Mouse (Mus musculus) cerebellum, postnatal 4 days (tissue): ENCODE measurements at regions not wholly inside any gene's neighbourhood (a gene's known extent, or its start where the extent isn't known, plus 50 kb on each side); places are given as distances from the start of the nearest gene placed in this dataset.

ENCODE experiments used
- DNase-seq, 2 experiments: peaks; one replicate each; pipeline ENCODE4 v3.0.0; 2022; ENCODE audit warnings: low spot score in 2 of 2, mixed read lengths in 1 of 2

- DNase-seq = no peak
Observed at GRCm38 (mm10) chr8:102845362-102845761, 59.9 kb upstream of the Cdh11 start.

GRCm38 (mm10) chr8:102860021-102860420, 74.6 kb upstream of the Cdh11 start:
- DNase-seq = no peak

- DNase-seq = no peak
Observed at GRCm38 (mm10) chr8:102899525-102899924, 114.1 kb upstream of the Cdh11 start.

GRCm38 (mm10) chr8:102900662-102901061, 115.2 kb upstream of the Cdh11 start:
- DNase-seq = no peak

DNA sequence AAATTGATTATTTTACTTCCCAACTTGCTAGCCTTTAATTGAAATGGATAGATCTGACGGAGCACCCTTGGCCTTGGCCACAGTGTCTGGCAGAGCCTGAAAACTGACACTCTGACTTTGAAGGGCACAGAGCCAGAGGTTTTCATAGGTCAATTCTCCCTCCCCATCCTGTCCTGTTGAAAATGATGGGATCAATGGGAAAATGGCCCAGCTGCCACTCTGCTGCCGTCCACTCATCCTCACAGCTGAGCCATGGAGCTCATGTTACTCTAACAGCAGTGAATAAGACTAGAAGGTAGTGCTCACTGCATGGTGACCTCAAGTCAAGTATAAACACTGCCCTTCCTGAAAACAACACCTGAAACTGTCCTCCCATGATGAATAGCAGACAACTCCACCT, 122.0 kb upstream of the Cdh11 start:
- DNase-seq = no peak

- no peak for DNase-seq
Observed at GRCm38 (mm10) chr8:102931342-102931835, 145.9 kb upstream of the Cdh11 start.

GRCm38 (mm10) chr8:102938771-102939170, 153.3 kb upstream of the Cdh11 start:
- no peak for DNase-seq

DNA sequence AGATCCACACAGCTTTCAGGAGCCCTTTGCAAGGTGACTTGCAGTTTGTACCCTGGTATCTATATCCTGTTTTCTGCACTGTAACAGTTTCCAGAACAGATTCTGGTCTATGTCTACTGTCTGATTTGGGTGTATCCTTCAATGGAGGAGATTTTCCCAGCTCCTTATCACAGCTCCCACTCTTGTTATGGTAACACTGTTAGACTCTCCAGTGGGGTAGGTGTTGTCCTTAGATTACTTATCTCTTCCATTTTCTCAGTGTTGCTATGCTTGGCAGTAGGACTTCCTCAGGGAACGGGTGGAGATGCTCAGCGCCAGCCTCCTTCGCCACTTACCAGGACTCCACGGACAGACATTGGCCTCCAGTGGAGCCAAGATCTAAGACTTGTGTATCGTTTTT, 160.1 kb upstream of the Cdh11 start:
- DNase-seq = no peak

DNA sequence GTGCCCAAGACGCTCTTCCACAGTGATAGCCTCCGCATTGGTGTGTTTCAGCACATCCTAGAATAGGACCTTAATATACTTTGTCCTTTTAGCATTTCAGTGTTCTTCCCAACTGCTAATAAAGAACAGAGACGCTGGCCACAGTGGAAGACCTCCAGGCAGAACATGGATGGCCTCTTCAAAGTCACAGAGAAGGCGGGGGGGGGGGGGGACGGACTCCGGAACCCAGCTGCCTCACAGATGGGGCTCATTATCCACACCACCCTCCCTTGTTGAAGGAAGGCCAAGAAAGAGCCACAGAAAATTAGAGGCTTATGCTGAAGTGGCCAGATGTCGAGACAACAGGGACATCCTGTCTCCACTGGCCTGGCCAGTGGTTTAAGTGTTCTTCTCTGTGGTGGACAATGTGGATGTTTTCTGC, 192.7 kb upstream of the Cdh11 start:
- no peak for DNase-seq

GRCm38 (mm10) chr8:102983220-102983909, 197.9 kb upstream of the Cdh11 start:
- DNase-seq = no peak

DNA sequence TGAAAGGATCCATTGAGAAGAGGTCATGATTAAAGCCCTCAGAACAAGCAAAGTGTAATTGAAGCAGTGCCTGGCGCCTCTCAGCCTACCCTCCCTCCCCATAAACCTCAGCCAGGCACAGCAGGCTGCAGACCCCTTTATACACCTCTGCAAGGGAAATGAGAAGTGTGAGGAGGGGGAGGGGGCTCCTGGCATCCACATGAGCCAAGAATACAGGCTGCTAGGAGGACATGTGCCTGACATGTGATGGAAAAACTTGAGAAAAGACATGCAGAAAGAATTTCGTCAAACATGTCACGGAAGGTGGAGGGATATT, 198.4 kb upstream of the Cdh11 start:
- DNase-seq = no peak

GRCm38 (mm10) chr8:103007284-103007984, 222.0 kb upstream of the Cdh11 start:
- no peak for DNase-seq

DNA sequence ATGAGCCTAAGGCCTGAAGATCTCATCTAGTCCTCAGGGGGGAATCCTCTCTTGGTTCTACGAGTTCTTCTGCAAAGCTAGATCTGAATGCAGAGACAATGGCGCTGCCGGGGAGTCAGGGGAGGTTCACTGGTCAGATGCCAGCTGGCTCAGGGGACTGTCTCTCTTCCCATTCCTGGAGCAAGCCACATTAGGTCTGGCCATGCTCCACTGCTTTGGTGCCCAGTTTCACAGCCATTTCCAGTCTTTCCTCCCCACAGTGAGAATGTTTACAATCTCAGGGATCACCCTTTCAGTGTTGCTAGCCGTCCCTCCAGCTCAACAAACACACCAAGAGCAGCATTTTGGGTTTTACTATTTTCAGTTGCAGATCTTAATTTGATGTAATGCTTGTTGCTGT, 233.7 kb upstream of the Cdh11 start:
- DNase-seq = peak; percentile 19 to 41

DNA sequence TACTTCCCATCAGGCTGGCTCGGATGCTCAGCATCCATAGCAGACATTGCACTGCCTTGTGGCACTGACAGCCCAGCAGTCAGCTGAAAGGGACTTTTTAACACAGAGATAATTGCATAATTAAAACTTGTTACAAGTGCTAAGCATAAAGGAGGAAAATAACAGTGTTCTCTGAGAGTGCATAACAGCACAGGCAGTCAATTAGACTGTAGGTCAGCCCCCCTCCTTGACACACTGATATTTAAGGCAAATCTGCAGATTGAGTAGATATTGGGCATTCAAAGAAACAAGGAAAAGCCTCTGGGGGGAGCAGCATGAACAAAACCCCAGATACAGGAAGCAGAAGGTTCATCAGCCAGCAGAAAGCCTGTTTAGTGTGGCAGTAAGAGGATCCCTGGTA, 237.8 kb upstream of the Cdh11 start:
- no peak for DNase-seq

DNA sequence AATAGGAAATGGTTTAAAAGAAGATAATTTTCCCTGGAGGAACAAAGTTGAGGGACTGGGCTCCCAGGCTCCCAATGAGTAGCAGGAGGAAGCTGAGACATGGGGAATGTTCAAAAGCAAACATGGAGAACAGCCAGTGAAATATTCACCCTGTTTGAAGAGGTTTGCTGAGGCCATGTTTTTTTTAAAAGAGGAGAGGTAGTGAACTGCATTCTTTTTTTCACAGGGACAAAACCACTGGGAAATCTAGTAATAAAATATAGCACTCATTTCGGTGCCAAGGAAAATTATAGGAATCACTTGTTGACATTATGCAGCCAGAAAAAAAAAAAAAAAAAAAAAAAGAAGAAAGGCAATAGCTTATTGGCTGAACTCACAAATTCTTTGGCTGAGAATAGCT, 246.3 kb upstream of the Cdh11 start:
- no peak for DNase-seq

GRCm38 (mm10) chr8:103033956-103034355, 248.5 kb upstream of the Cdh11 start:
- DNase-seq = no peak

DNA sequence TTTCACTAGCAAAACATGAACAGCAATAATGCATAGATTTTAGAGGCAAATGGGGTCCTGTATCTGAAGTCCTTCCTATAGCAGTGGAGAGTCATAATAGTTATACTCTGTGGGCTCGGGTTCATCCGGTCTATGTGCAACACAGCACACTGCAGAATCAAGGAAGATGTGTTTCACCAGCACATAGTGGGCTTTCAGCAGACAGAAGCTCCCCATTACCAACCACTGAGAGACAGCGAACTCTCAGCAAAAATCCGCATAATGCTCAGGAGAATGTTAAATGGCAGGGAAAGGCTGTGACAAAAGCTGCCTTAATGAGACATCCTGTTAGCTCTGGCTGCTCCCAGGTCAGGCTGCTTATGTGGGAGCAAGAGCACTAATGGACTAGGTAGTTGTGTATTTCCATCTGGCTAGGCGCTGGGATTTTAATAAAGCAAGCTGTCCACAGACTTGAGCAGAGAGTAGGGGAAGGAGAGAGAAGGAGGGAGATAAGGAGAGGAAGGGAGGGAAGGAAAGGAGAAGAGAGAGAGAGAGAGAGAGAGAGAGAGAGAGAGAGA, 286.7 kb upstream of the Cdh11 start:
- no peak for DNase-seq

- DNase-seq = no peak
Observed at GRCm38 (mm10) chr8:103072646-103073045, 287.2 kb upstream of the Cdh11 start.

GRCm38 (mm10) chr8:103078559-103078958, 293.1 kb upstream of the Cdh11 start:
- no peak for DNase-seq

DNA sequence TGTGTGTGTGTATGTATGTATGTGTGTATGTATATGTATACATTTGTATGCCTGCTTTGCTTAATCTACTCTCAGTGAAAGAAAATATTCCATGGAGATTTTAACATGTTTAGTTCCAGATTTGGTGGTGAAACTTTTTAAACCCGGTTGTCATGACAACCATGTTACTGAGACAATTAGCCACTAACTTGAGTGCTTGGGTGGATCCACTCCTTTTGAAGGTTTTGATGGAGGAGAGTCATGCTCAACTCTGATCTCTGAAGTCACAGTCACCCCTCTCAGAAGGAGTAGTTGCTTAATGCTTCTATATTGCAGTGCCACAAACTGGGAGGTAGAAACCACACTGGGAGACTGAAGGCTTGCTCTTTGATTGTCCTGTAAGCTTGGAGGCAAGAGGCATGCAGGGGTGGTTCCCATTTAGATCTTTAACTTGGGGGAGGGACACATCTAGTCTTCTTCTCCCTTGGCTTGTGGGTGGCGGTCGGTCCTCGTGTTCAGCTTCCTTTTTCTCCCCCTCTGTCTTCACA, 301.6 kb upstream of the Cdh11 start:
- DNase-seq = no peak

GRCm38 (mm10) chr8:103096496-103097092, 311.2 kb upstream of the Cdh11 start:
- DNase-seq = no peak

DNA sequence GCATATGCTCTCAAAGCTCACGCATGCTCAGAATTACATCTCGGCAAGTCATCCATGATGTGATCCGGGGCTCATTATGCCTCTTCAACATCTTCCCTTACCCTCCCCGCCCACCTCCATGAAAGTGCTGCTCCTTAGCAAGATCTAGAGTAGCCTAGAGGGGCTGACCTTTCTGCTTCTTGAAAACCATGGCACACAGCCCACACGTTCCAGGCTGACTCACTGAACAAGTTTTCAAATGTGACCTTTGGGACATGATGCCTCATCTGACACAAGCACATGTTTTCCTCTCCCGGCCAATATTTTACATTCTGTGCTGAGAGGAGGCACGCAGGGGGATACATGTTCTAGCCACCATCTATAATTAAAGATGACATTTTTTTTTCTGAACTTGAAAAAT, 340.1 kb upstream of the Cdh11 start:
- DNase-seq = no peak

DNA sequence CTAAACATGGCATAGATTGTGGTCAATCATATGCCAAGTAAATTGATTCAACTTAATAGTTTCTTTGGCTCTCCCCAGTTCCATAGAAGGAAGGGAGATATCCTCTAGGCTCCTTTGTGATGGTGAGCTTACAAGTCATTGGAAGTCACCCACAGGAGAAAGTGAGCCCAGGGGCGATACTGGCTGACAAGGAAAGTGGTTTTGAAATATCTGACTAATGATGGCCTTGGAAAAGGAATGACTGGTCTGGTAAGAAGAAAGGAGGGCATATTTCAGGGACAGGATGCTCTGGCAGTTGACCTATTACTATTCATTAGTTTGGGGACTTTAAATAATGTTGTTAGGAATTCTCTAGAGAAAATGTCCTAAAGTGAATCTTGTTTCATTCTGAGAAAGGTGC, 352.7 kb upstream of the Cdh11 start:
- no peak for DNase-seq
